ENCODE assay signal across 10 mouse cellular contexts in the genomic region with DNA sequence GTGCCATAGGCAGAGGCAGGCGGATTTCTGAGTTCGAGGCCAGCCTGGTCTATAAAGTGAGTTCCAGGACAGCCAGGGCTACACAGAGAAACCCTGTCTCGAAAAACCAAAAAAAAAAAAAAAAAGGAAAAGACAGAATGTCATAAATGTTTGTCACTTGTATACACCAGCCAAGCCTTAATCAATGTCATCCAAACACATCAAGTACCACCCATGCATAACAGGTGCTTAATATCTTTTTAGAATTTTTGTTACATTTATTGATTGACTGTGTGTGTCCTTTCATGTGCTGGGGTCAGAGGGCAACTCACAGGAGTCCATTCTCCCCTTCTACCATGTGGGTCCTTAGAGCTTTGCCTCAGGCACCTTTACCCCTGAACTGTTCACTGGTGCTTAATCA. TPM values are rescaled to one million over a fixed set of nuclear protein-coding genes. Genes with fewer than 3 reads are reported as not detected.
DNase-seq lines count a peak whose midpoint lies in the region; ATAC-seq and TF ChIP-seq lines count a peak whose summit lies in the region.
"Had no signal": no experiment of that assay in that cellular context is flagged by ENCODE, and none has a peak within 500 bp of the region (broad histone marks: within the 10 kb centered on the region; RNA-seq: fewer than 3 reads in every experiment).

S1pr4 (minus strand) TSS at position 101 of the 400 bp plus-strand sequence.

- H3K9ac ChIP-seq in ES-Bruce4 (ENCODE audit: low read depth, poor library complexity, severe bottlenecking): 0 out of 2 replicates have a peak within 1 kb of the TSS, but pooled peaks have one; percentile 0
- H3K9ac ChIP-seq in liver, embryonic 13.5 days: peak within 1 kb of the TSS; percentile 68

- no peak for TF ChIP-seq POLR2A in ES-Bruce4 (IDR thresholded peaks at IDR 0.05; ENCODE audit: insufficient read depth, low read length)

- H3K4me3 ChIP-seq in left cerebral cortex, adult 2 months: no peak within 1 kb of the TSS
- H3K4me3 ChIP-seq in ES-Bruce4 (ENCODE audit: low read depth, low read length): peak within 1 kb of the TSS; percentile 41
- peak within 1 kb of the TSS; percentile 88 for H3K4me3 ChIP-seq in liver, embryonic 13.5 days (replicated peaks)

- WGBS in liver, embryonic 13.5 days (ENCODE audit: insufficient replicate concordance): 60% methylated on average over 3 of the region's 3 CpGs

- peaks cover 1% of the 10 kb centered on the region for H3K4me1 ChIP-seq in ES-Bruce4 (ENCODE audit: control insufficient read depth, insufficient read depth, low read length)
- H3K4me1 ChIP-seq in liver, embryonic 13.5 days (replicated peaks): peaks cover 53% of the 10 kb centered on the region

- peak within 1 kb of the TSS; percentile 67 for H3K4me2 ChIP-seq in liver, embryonic 13.5 days

- H3K36me3 ChIP-seq in ES-Bruce4 (ENCODE audit: control insufficient read depth, insufficient read depth, low read length, poor library complexity, severe bottlenecking): no peaks in the 10 kb centered on the region; the same call in 1 of the 2 replicates
- peaks cover 3% of the 10 kb centered on the region for H3K36me3 ChIP-seq in liver, embryonic 13.5 days

- no peaks in the 10 kb centered on the region for H3K9me3 ChIP-seq in ES-Bruce4 (replicated peaks; ENCODE audit: control insufficient read depth, insufficient read depth, low read length, poor library complexity, severe bottlenecking)
- no peaks in the 10 kb centered on the region for H3K9me3 ChIP-seq in liver, embryonic 13.5 days (replicated peaks)

- intact Hi-C loops in left cerebral cortex, adult 2 months (cut with DNase I): no loop called here
- intact Hi-C loops in left cerebral cortex, postnatal 14 days (cut with DNase I): loop anchor here (5.0 to 10.0 kb wide), 3 partner anchors 55 to 675 kb away; partner anchors contain the start of genes Aes and Tle6

- DNase-seq in left cerebral cortex, adult 2 months (ENCODE audit: extremely low spot score in 1 of 2, low spot score in 2 of 2): no peak
- no peak for DNase-seq in left cerebral cortex, postnatal 14 days (ENCODE audit: low spot score in 2 of 2)
- no peak for DNase-seq in liver, embryonic 13.5 days
- no peak for DNase-seq in cerebellum, adult 9-11 months
- no peak for DNase-seq in urinary bladder, postnatal 4 days (ENCODE audit: low spot score in 2 of 2)
- DNase-seq: gastrocnemius, postnatal 36 days; right cerebral cortex, postnatal 4 days had no signal

- no peak for TF ChIP-seq CTCF in left cerebral cortex, adult 2 months (IDR thresholded peaks at IDR 0.05)
- no peak for TF ChIP-seq CTCF in ES-Bruce4 (IDR thresholded peaks at IDR 0.05; ENCODE audit: low read depth, low read length)

- no peaks in the 10 kb centered on the region for H3K27me3 ChIP-seq in ES-Bruce4 (ENCODE audit: control insufficient read depth, insufficient read depth, low read length, poor library complexity, severe bottlenecking)
- H3K27me3 ChIP-seq in liver, embryonic 13.5 days: 0 out of 2 replicates have a peak, but pooled peaks cover 6% of the 10 kb centered on the region

- ATAC-seq in activated CD4-positive, CD25-positive, alpha-beta regulatory T cell, adult 4 months: no peak
- ATAC-seq in liver, embryonic 13.5 days (ENCODE audit: low read depth): no peak

- peak within 1 kb of the TSS; percentile 47; the same call in 1 of the 2 replicates for H3K27ac ChIP-seq in left cerebral cortex, adult 2 months
- no peak within 1 kb of the TSS for H3K27ac ChIP-seq in ES-Bruce4 (ENCODE audit: insufficient read depth, low read length)
- peak within 1 kb of the TSS; percentile 73 for H3K27ac ChIP-seq in liver, embryonic 13.5 days
- H3K27ac ChIP-seq: kidney, postnatal 0 days had no signal

- no peak for TF ChIP-seq EP300 in ES-Bruce4 (IDR thresholded peaks at IDR 0.05; ENCODE audit: insufficient read depth, low read depth, low read length)

RNA-seq across cellular contexts. Expression of gene S1pr4, which starts in this region (rescaled TPM):
- under 1 TPM; 0.56 to 0.70 TPM for total RNA-seq in left cerebral cortex, adult 2 months (2021)
- under 1 TPM; 0.33 to 0.44 TPM for total RNA-seq in left cerebral cortex, postnatal 14 days (2021)
- polyA plus RNA-seq in ES-Bruce4 (2011; ENCODE audit: insufficient read depth, insufficient read length, low read depth, missing spikeins): 0.49 and 0.93 TPM in 2 replicates
- polyA plus RNA-seq in activated CD4-positive, CD25-positive, alpha-beta regulatory T cell, adult 4 months (2017; shearing (Covaris generic)): 10 to 100 TPM; 70.0 to 70.7 TPM
- polyA plus RNA-seq in liver, embryonic 13.5 days (2015; fragmentation: Nextera tagmentation; extraction: Ambion mirVana): 2.3 and 2.4 TPM in 2 replicates

Comparison
In these comparisons a context has a peak if more than half of its experiments do, and no peak if none do; other contexts are left out.
1. RNA of gene S1pr4 (polyA plus RNA-seq): 70.0 to 70.7 TPM in activated CD4-positive, CD25-positive, alpha-beta regulatory T cell, adult 4 months; 2.3 to 2.4 TPM in liver, embryonic 13.5 days and 0.49 to 0.93 TPM in ES-Bruce4; every median in the first group is over 10 times any median in the second.